10 mouse cellular contexts compared by ENCODE assay signal in the genomic region with DNA sequence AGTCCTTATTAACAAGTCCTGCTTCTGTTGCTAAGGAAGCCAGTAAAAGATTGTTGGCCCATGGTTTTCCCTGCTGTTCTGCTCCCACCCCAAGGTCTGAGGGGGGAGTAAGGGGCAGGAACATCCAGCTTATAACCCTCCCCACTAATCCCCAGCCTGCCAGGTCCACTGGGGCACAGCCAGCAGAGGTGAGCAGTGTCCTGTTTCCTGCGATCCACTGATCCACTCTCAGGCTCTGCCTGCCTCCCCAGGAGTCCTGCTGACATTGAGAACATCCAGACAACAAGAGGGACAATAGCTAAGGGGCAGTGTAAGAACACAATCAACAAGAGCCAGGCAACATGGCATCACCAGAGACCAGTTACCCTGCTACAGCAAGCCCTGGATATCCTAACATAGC. TPM values are rescaled to one million over a fixed set of nuclear protein-coding genes. Genes with fewer than 3 reads are reported as not detected.
DNase-seq lines count a peak whose midpoint lies in the region; ATAC-seq and TF ChIP-seq lines count a peak whose summit lies in the region.
"Had no signal": no experiment of that assay in that cellular context is flagged by ENCODE, and none has a peak within 500 bp of the region (broad histone marks: within the 10 kb centered on the region; RNA-seq: fewer than 3 reads in every experiment).

No protein-coding gene starts in this region.

- 0 out of 2 replicates have a peak overlapping the region, but pooled peaks have one; percentile 4 for H3K4me2 ChIP-seq in limb, embryonic 12.5 days
- H3K4me2 ChIP-seq in forebrain, postnatal 0 days (ENCODE audit: low read depth), result peak overlapping the region; percentile 13
- peak overlapping the region; percentile 95 for H3K4me2 ChIP-seq in midbrain, embryonic 16.5 days (ENCODE audit: low read length)

- WGBS in limb, embryonic 12.5 days, result 28% methylated on average over 1 of the region's 1 CpGs
- WGBS in limb, embryonic 10.5 days, result 38% methylated on average over 1 of the region's 1 CpGs
- WGBS in forebrain, postnatal 0 days, result 24% methylated on average over 1 of the region's 1 CpGs
- WGBS in midbrain, embryonic 16.5 days, result 5% methylated on average over 1 of the region's 1 CpGs

- intact Hi-C loops in gastrocnemius, adult 2 months (cut with DNase I), result loop anchor here (5.0 kb wide), 2 partner anchors 59 to 119 kb away; a partner anchor contains a TSS

- no peak for DNase-seq in gastrocnemius, adult 2 months
- no peak for DNase-seq in gastrocnemius, postnatal 25 days
- DNase-seq in limb, embryonic 10.5 days (ENCODE audit: low spot score), result no peak
- DNase-seq in forebrain, postnatal 0 days, result no peak
- no peak for DNase-seq in right cerebral cortex, postnatal 25 days
- DNase-seq in thymus, postnatal 0 days (ENCODE audit: low spot score), result no peak
- DNase-seq: cerebellum, adult 8-10 months; lung, postnatal 14 days had no signal

- no peak overlapping the region for H3K4me3 ChIP-seq in gastrocnemius, adult 2 months
- no peak overlapping the region for H3K4me3 ChIP-seq in limb, embryonic 12.5 days (replicated peaks)
- H3K4me3 ChIP-seq in limb, embryonic 10.5 days, result no peak overlapping the region
- no peak overlapping the region for H3K4me3 ChIP-seq in forebrain, postnatal 0 days (ENCODE audit: low read depth, low read length)
- peak overlapping the region; percentile 6; the same call in 1 of the 2 replicates for H3K4me3 ChIP-seq in midbrain, embryonic 16.5 days (ENCODE audit: low read depth, low read length)

- no peak for TF ChIP-seq CTCF in gastrocnemius, adult 2 months (IDR thresholded peaks at IDR 0.05)
- TF ChIP-seq CTCF in forebrain, postnatal 0 days (IDR thresholded peaks at IDR 0.05; ENCODE audit: low read depth), result no peak

- peaks cover 31% of the 10 kb centered on the region for H3K4me1 ChIP-seq in limb, embryonic 12.5 days (replicated peaks)
- peaks cover 34% of the 10 kb centered on the region for H3K4me1 ChIP-seq in limb, embryonic 10.5 days
- peaks cover 33% of the 10 kb centered on the region for H3K4me1 ChIP-seq in forebrain, postnatal 0 days (ENCODE audit: insufficient read depth)
- H3K4me1 ChIP-seq in midbrain, embryonic 16.5 days (ENCODE audit: control insufficient read depth, insufficient read depth, low read length), result peaks cover 33% of the 10 kb centered on the region

- peak overlapping the region; percentile 90 for H3K27ac ChIP-seq in gastrocnemius, adult 2 months
- no peak overlapping the region for H3K27ac ChIP-seq in limb, embryonic 12.5 days
- no peak overlapping the region for H3K27ac ChIP-seq in limb, embryonic 10.5 days
- no peak overlapping the region for H3K27ac ChIP-seq in forebrain, postnatal 0 days (ENCODE audit: low read depth, low read length)
- H3K27ac ChIP-seq in midbrain, embryonic 16.5 days (ENCODE audit: low read length), result no peak overlapping the region

- H3K9me3 ChIP-seq in limb, embryonic 12.5 days, result no peaks in the 10 kb centered on the region
- no peaks in the 10 kb centered on the region for H3K9me3 ChIP-seq in limb, embryonic 10.5 days (replicated peaks)
- H3K9me3 ChIP-seq in forebrain, postnatal 0 days (ENCODE audit: low read length), result no peaks in the 10 kb centered on the region
- no peaks in the 10 kb centered on the region for H3K9me3 ChIP-seq in midbrain, embryonic 16.5 days (replicated peaks; ENCODE audit: control insufficient read depth, low read length, poor library complexity, severe bottlenecking)

- H3K9ac ChIP-seq in limb, embryonic 12.5 days (replicated peaks), result no peak overlapping the region
- no peak overlapping the region for H3K9ac ChIP-seq in forebrain, postnatal 0 days
- 0 out of 2 replicates have a peak overlapping the region, but pooled peaks have one; percentile 48 for H3K9ac ChIP-seq in midbrain, embryonic 16.5 days (ENCODE audit: low read depth, low read length)

- no peaks in the 10 kb centered on the region for H3K27me3 ChIP-seq in limb, embryonic 12.5 days
- H3K27me3 ChIP-seq in limb, embryonic 10.5 days (ENCODE audit: low read depth, poor library complexity, severe bottlenecking), result no peaks in the 10 kb centered on the region
- no peaks in the 10 kb centered on the region for H3K27me3 ChIP-seq in forebrain, postnatal 0 days (ENCODE audit: insufficient read depth, low read length)
- no peaks in the 10 kb centered on the region for H3K27me3 ChIP-seq in midbrain, embryonic 16.5 days (ENCODE audit: control insufficient read depth, insufficient read depth, low read depth, low read length)

- ATAC-seq in limb, embryonic 12.5 days (ENCODE audit: insufficient number of reproducible peaks, insufficient read depth, low FRiP score, low TSS enrichment, low read depth), result no peak
- ATAC-seq in forebrain, postnatal 0 days, result no peak
- ATAC-seq in midbrain, embryonic 16.5 days, result no peak

- H3K36me3 ChIP-seq in limb, embryonic 12.5 days, result peaks cover 12% of the 10 kb centered on the region; the same call in 1 of the 2 replicates
- H3K36me3 ChIP-seq in limb, embryonic 10.5 days, result peaks cover 14% of the 10 kb centered on the region; the same call in 1 of the 2 replicates
- no peaks in the 10 kb centered on the region for H3K36me3 ChIP-seq in forebrain, postnatal 0 days (ENCODE audit: insufficient read depth)
- no peaks in the 10 kb centered on the region for H3K36me3 ChIP-seq in midbrain, embryonic 16.5 days (ENCODE audit: control insufficient read depth, insufficient read depth, low read length)

RNA-seq across cellular contexts. Expression of a gene that starts 3.4 kb away (rescaled TPM):
- total RNA-seq in gastrocnemius, adult 2 months (2021), result 10 to 100 TPM; 21.7 to 29.8 TPM
- 10 to 100 TPM; 26.2 to 27.7 TPM for total RNA-seq in gastrocnemius, postnatal 25 days (2021)
- polyA plus RNA-seq in limb, embryonic 12.5 days (2016; fragmentation: Nextera tagmentation; extraction: Ambion mirVana), result 18.5 and 49.7 TPM in 2 replicates
- 13.4 and 18.8 TPM in 2 replicates for polyA plus RNA-seq in limb, embryonic 10.5 days (2016; fragmentation: Nextera tagmentation; extraction: Ambion mirVana)
- total RNA-seq in forebrain, postnatal 0 days (2014; rRNA removed), result 102 and 138 TPM in 2 replicates
- 35.6 and 39.0 TPM in 2 replicates for polyA plus RNA-seq in forebrain, postnatal 0 days (2015; fragmentation: Nextera tagmentation; extraction: Ambion mirVana)
- polyA plus RNA-seq in midbrain, embryonic 16.5 days (2015; fragmentation: Nextera tagmentation; extraction: Ambion mirVana), result 9.3 and 11.0 TPM in 2 replicates
- 13.1 and 16.3 TPM in 2 replicates for polyA plus RNA-seq in thymus, postnatal 0 days (2015; fragmentation: Nextera tagmentation; extraction: Ambion mirVana)

Comparison
In these comparisons a context has a peak if more than half of its experiments do, and no peak if none do; other contexts are left out.
1. H3K4me2 ChIP-seq: peak in every context shown above with its lines; median percentile 95 in midbrain, embryonic 16.5 days; 13 in forebrain, postnatal 0 days; 4 in limb, embryonic 12.5 days.